Mouse (Mus musculus): ENCODE data around the gene Hist1h4b.

DNA sequence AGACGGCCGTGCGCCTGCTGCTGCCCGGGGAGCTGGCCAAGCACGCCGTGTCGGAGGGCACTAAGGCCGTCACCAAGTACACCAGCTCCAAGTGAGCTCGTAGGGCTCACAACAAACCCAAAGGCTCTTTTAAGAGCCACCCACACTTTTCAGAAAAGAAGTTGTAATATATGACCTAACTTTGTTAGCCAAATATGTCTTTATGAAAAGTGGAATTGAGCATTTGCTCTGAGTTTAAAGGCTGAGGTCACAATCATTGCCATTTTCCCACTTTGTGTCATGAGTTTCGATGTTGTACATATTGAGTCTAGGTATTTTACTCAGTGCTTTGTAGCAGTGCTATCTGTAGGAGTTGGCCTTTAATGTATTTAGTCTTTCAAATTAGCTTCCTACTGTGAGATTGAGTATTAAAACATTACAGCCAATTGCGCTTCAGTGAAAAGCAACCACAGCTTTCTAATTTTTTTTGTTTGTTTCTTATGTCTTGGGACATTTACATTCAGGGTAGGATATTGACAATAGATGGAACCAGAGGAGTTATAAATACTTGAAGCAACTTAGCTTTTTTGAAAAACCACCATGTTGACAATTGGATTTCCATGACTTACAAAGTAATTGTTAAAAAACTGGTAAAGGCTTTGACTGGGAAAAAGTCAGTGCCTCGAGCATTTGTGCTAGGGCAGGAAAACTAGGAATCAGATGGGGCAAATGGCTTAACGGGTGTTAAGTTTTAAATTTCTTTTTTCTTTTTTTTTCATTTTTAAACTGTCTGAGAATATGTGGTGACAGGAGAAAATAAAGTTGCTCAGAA, 9.5 kb upstream of the Hist1h4b start:
- TF ChIP-seq POLR2A (IDR thresholded peaks at IDR 0.05; ENCODE audit: extremely low read depth, insufficient read depth, low read length) (no peak), CTCF (IDR thresholded peaks at IDR 0.05; ENCODE audit: extremely low read depth, insufficient read depth, low read length) (no peak)
